Mouse (Mus musculus) lung, postnatal 0 days (tissue): Measurements from ENCODE around the gene Stk10. TPM values are rescaled to one million over a fixed set of nuclear protein-coding genes. Genes with fewer than 3 reads are reported as not detected.
A peak's percentile ranks its signal among the peaks of the same experiment; 100 is the strongest.

Experiments used
- ATAC-seq: fragments of 200-750 bp; cut with Nextera tagmentation; 2 replicates; pipeline ENCODE4 v1.8.0; 2017; ENCODE audit warnings: moderate library complexity
- DNase-seq: peaks from one replicate; pipeline ENCODE4 v3.0.0-alpha.2; 2016; ENCODE audit warnings: low spot score
- H3K27ac ChIP-seq: fragments of 300-500 bp; sonication (generic); 2 replicates; pipeline ENCODE4 v1.5.1; 2014; ENCODE audit warnings: antibody characterized with exemption, mild to moderate bottlenecking, low read length, mixed read lengths
- H3K27me3 ChIP-seq: fragments of 300-500 bp; sonication (generic); replicated peaks from 2 replicates; pipeline ENCODE4 v1.6.1; 2014; ENCODE audit warnings: low read length, mixed read lengths; ENCODE audit not compliant: insufficient read depth
- H3K36me3 ChIP-seq: fragments of 300-500 bp; sonication (generic); 2 replicates; pipeline ENCODE4 v1.6.1; 2014; ENCODE audit warnings: low read length, mixed read lengths; ENCODE audit not compliant: insufficient read depth
- H3K4me1 ChIP-seq: fragments of 300-500 bp; sonication (generic); 2 replicates; pipeline ENCODE4 v1.6.1; 2014; ENCODE audit warnings: antibody characterized with exemption, low read depth, low read length, mixed read lengths; ENCODE audit not compliant: insufficient read depth
- H3K4me2 ChIP-seq: fragments of 300-500 bp; sonication (generic); replicated peaks from 2 replicates; pipeline ENCODE4 v1.6.1; 2014; ENCODE audit warnings: low read depth, mild to moderate bottlenecking, low read length, moderate library complexity, mixed read lengths
- H3K4me3 ChIP-seq: fragments of 300-500 bp; sonication (generic); 2 replicates; pipeline ENCODE4 v1.5.1; 2014; ENCODE audit warnings: low read depth, low read length
- H3K9ac ChIP-seq: fragments of 300-500 bp; sonication (generic); replicated peaks from 2 replicates; pipeline ENCODE4 v1.6.1; 2014; ENCODE audit warnings: low read depth, mild to moderate bottlenecking
- H3K9me3 ChIP-seq: fragments of 300-500 bp; sonication (generic); 2 replicates; pipeline ENCODE4 v1.6.1; 2016; ENCODE audit warnings: low read length, mixed read lengths
- CTCF ChIP-seq: IDR thresholded peaks from 2 replicates; pipeline ENCODE4 v1.5.1; 2016; ENCODE audit warnings: antibody characterized with exemption, mild to moderate bottlenecking
- EP300 ChIP-seq: IDR thresholded peaks from 2 replicates; pipeline ENCODE4 v1.6.1; 2016; ENCODE audit warnings: antibody characterized with exemption, mild to moderate bottlenecking, control low read depth
- WGBS: fragments of 180-500 bp; shearing (Covaris S2); extraction: QIAGEN DNeasy Blood & Tissue Kit; methylation state at CpG from one replicate; pipeline ENCODE4 v1.1.7; 2014; 5-methylcytosine and 5-hydroxymethylcytosine counted together
- polyA plus RNA-seq: library from polyadenylated mRNA; unstranded; fragments of >200 nt; fragmentation: Nextera tagmentation; extraction: Ambion mirVana; gene quantifications from 2 replicates; pipeline ENCODE4 v1.2.1, GENCODE M21; 2015

The Stk10 gene
- polyA plus RNA-seq, 1 experiment from 2014 or later: 1.9 TPM

- peaks cover 2% of the 10 kb centered on the region; the same call in 1 of the 2 replicates for H3K4me1 ChIP-seq
- no peak overlapping the region for H3K27ac ChIP-seq
- H3K36me3 ChIP-seq: no peaks in the 10 kb centered on the region
- ATAC-seq (no peak), DNase-seq (no peak)
- no peaks in the 10 kb centered on the region for H3K27me3 ChIP-seq
- TF ChIP-seq CTCF (0 out of 2 replicates have a peak, but pooled peaks have one; percentile 25), EP300 (no peak)
- H3K4me2 ChIP-seq: no peak overlapping the region
- H3K9ac ChIP-seq: no peak overlapping the region
- H3K4me3 ChIP-seq: no peak overlapping the region
- WGBS: 68% methylated on average over 3 of the region's 3 CpGs
- no peaks in the 10 kb centered on the region for H3K9me3 ChIP-seq
Observed at GRCm38 (mm10) chr11:32633542-32633941, 100.4 kb downstream of the Stk10 start.

- WGBS: 40% methylated on average over 2 of the region's 2 CpGs
- no peaks in the 10 kb centered on the region for H3K27me3 ChIP-seq
- ATAC-seq (no peak), DNase-seq (no peak)
- no peak overlapping the region for H3K9ac ChIP-seq
- H3K9me3 ChIP-seq: no peaks in the 10 kb centered on the region
- peaks cover 5% of the 10 kb centered on the region; the same call in 1 of the 2 replicates for H3K4me1 ChIP-seq
- H3K4me2 ChIP-seq: no peak overlapping the region
- TF ChIP-seq CTCF: no peak
- TF ChIP-seq EP300: no peak
- no peak overlapping the region for H3K27ac ChIP-seq
- H3K4me3 ChIP-seq: no peak overlapping the region
- H3K36me3 ChIP-seq: no peaks in the 10 kb centered on the region
Observed at GRCm38 (mm10) chr11:32634143-32634542, 101.0 kb downstream of the Stk10 start.

GRCm38 (mm10) chr11:32634842-32635241, 101.7 kb downstream of the Stk10 start:
- Histone ChIP-seq H3K4me2 (no peak overlapping the region), H3K9me3 (no peaks in the 10 kb centered on the region), H3K4me3 (no peak overlapping the region), H3K27me3 (no peaks in the 10 kb centered on the region), H3K9ac (no peak overlapping the region), H3K4me1 (peaks cover 5% of the 10 kb centered on the region; the same call in 1 of the 2 replicates), H3K36me3 (no peaks in the 10 kb centered on the region), H3K27ac (no peak overlapping the region)
- ATAC-seq (no peak), DNase-seq (no peak)
- no peak for TF ChIP-seq CTCF
- TF ChIP-seq EP300: no peak
- 52% methylated on average over 2 of the region's 2 CpGs for WGBS

GRCm38 (mm10) chr11:32636275-32636674, 103.2 kb downstream of the Stk10 start:
- 21% methylated on average over 4 of the region's 4 CpGs for WGBS
- no peak overlapping the region for H3K4me3 ChIP-seq
- no peaks in the 10 kb centered on the region for H3K36me3 ChIP-seq
- H3K27me3 ChIP-seq: no peaks in the 10 kb centered on the region
- DNase-seq: peak; percentile 78
- no peaks in the 10 kb centered on the region for H3K9me3 ChIP-seq
- H3K4me1 ChIP-seq: peaks cover 5% of the 10 kb centered on the region; the same call in 1 of the 2 replicates
- no peak overlapping the region for H3K27ac ChIP-seq
- TF ChIP-seq CTCF: no peak
- TF ChIP-seq EP300: no peak
- H3K4me2 ChIP-seq: no peak overlapping the region
- ATAC-seq: peak; percentile 73
- H3K9ac ChIP-seq: no peak overlapping the region

- WGBS: 73% methylated on average over 8 of the region's 8 CpGs
Observed at GRCm38 (mm10) chr11:32638521-32639255, 105.6 kb downstream of the Stk10 start.

GRCm38 (mm10) chr11:32640617-32641016, 107.5 kb downstream of the Stk10 start:
- Histone ChIP-seq H3K9me3 (no peaks in the 10 kb centered on the region), H3K4me2 (no peak overlapping the region), H3K27ac (no peak overlapping the region), H3K4me3 (no peak overlapping the region), H3K36me3 (no peaks in the 10 kb centered on the region), H3K4me1 (peaks cover 9% of the 10 kb centered on the region; the same call in 1 of the 2 replicates), H3K9ac (no peak overlapping the region), H3K27me3 (no peaks in the 10 kb centered on the region)
- no peak for ATAC-seq
- DNase-seq: no peak
- TF ChIP-seq CTCF (no peak), EP300 (no peak)
- 86% methylated on average over 4 of the region's 4 CpGs for WGBS

More at GRCm38 (mm10) chr11:32638521-32639255, 105.6 kb downstream of the Stk10 start:
- Histone ChIP-seq H3K4me2 (no peak overlapping the region), H3K9ac (no peak overlapping the region), H3K36me3 (no peaks in the 10 kb centered on the region), H3K4me3 (no peak overlapping the region), H3K27ac (no peak overlapping the region), H3K4me1 (peaks cover 9% of the 10 kb centered on the region; the same call in 1 of the 2 replicates), H3K9me3 (no peaks in the 10 kb centered on the region), H3K27me3 (no peaks in the 10 kb centered on the region)
- ATAC-seq: no peak
- DNase-seq: no peak
- no peak for TF ChIP-seq EP300
- TF ChIP-seq CTCF: no peak
